Mouse (Mus musculus) liver, postnatal 0 days (tissue): ENCODE measurements around the gene Tmem171.

Source experiments
- CTCF ChIP-seq: sonication (generic); IDR thresholded peaks from 2 replicates; pipeline ENCODE4 v1.5.1; 2016; ENCODE audit warnings: antibody characterized with exemption, low read depth
- EP300 ChIP-seq: IDR thresholded peaks from 2 replicates; pipeline ENCODE4 v1.6.1; 2016; ENCODE audit warnings: antibody characterized with exemption, low read depth, mild to moderate bottlenecking

GRCm38 (mm10) chr13:98656034-98656471 is 38.6 kb downstream of the Tmem171 start:
- no peak for TF ChIP-seq CTCF
- no peak for TF ChIP-seq EP300
